Mouse (Mus musculus): ENCODE data around the gene Rpl13. TPM values are rescaled to one million over a fixed set of nuclear protein-coding genes. Genes with fewer than 3 reads are reported as not detected.

Gene Rpl13
- polyA plus RNA-seq, 1 experiment from 2014 or later, result 772 TPM

- H3K4me2 ChIP-seq, result no peak overlapping the region
- no peak overlapping the region for H3K4me3 ChIP-seq
- peaks cover 2% of the 10 kb centered on the region for H3K36me3 ChIP-seq
- WGBS, result 26% methylated on average over 4 of the region's 4 CpGs
- no peaks in the 10 kb centered on the region for H3K9me3 ChIP-seq
- peaks cover 12% of the 10 kb centered on the region for H3K27me3 ChIP-seq
- ATAC-seq (ENCODE audit: low read depth), result peak; percentile 56; the same call in 1 of the 2 replicates
- H3K4me1 ChIP-seq (replicated peaks), result no peaks in the 10 kb centered on the region
- no peak overlapping the region for H3K27ac ChIP-seq (replicated peaks)
- no peak overlapping the region for H3K9ac ChIP-seq
Observed at GRCm38 (mm10) chr8:123110649-123111048, 8.5 kb downstream of the Rpl13 start.

- Histone ChIP-seq H3K9me3 (no peaks in the 10 kb centered on the region), H3K27ac (replicated peaks) (no peak overlapping the region), H3K9ac (no peak overlapping the region), H3K4me1 (replicated peaks) (peaks cover 15% of the 10 kb centered on the region), H3K4me3 (no peak overlapping the region), H3K27me3 (peaks cover 35% of the 10 kb centered on the region), H3K4me2 (no peak overlapping the region), H3K36me3 (no peaks in the 10 kb centered on the region)
- no peak for ATAC-seq (ENCODE audit: low read depth)
- WGBS, result 83% methylated on average over 9 of the region's 9 CpGs
Observed at GRCm38 (mm10) chr8:123112892-123113291, 10.7 kb downstream of the Rpl13 start.

GRCm38 (mm10) chr8:123113908-123114469, 11.8 kb downstream of the Rpl13 start:
- no peaks in the 10 kb centered on the region for H3K36me3 ChIP-seq
- H3K4me2 ChIP-seq, result no peak overlapping the region
- no peaks in the 10 kb centered on the region for H3K9me3 ChIP-seq
- ATAC-seq (ENCODE audit: low read depth), result no peak
- 72% methylated on average over 2 of the region's 2 CpGs for WGBS
- peaks cover 18% of the 10 kb centered on the region for H3K4me1 ChIP-seq (replicated peaks)
- no peak overlapping the region for H3K27ac ChIP-seq (replicated peaks)
- no peak overlapping the region for H3K9ac ChIP-seq
- H3K27me3 ChIP-seq, result peaks cover 46% of the 10 kb centered on the region
- no peak overlapping the region for H3K4me3 ChIP-seq

- Histone ChIP-seq H3K9ac (no peak overlapping the region), H3K4me3 (no peak overlapping the region), H3K27me3 (peaks cover 52% of the 10 kb centered on the region), H3K4me1 (replicated peaks) (peaks cover 18% of the 10 kb centered on the region), H3K36me3 (no peaks in the 10 kb centered on the region), H3K9me3 (no peaks in the 10 kb centered on the region), H3K27ac (replicated peaks) (no peak overlapping the region), H3K4me2 (no peak overlapping the region)
- WGBS, result 68% methylated on average over 3 of the region's 3 CpGs
- no peak for ATAC-seq (ENCODE audit: low read depth)
Observed at GRCm38 (mm10) chr8:123114644-123115043, 12.5 kb downstream of the Rpl13 start.

- Histone ChIP-seq H3K9me3 (no peaks in the 10 kb centered on the region), H3K27ac (replicated peaks) (no peak within 1 kb of the TSS), H3K4me2 (peak within 1 kb of the TSS; percentile 70), H3K4me3 (peak within 1 kb of the TSS; percentile 43), H3K27me3 (peaks cover 66% of the 10 kb centered on the region), H3K36me3 (no peaks in the 10 kb centered on the region), H3K9ac (peak within 1 kb of the TSS; percentile 70), H3K4me1 (replicated peaks) (peaks cover 18% of the 10 kb centered on the region)
- ATAC-seq (ENCODE audit: low read depth), result peak; percentile 47; the same call in 1 of the 2 replicates
- under 1% methylated on average over 50 of the region's 51 CpGs for WGBS
Observed at GRCm38 (mm10) chr8:123117127-123117731, 15.1 kb downstream of the Rpl13 start, which contains the start of gene Cpne7. Gene Cpne7 (plus strand): TSS chr8:123117374.

- H3K36me3 ChIP-seq, result no peaks in the 10 kb centered on the region
- peak overlapping the region; percentile 70 for H3K4me2 ChIP-seq
- peaks cover 71% of the 10 kb centered on the region for H3K27me3 ChIP-seq
- peak overlapping the region; percentile 70 for H3K9ac ChIP-seq
- H3K27ac ChIP-seq (replicated peaks), result no peak overlapping the region
- no peaks in the 10 kb centered on the region for H3K9me3 ChIP-seq
- ATAC-seq (ENCODE audit: low read depth), result peak; percentile 56
- H3K4me3 ChIP-seq, result peak overlapping the region; percentile 43
- peaks cover 18% of the 10 kb centered on the region for H3K4me1 ChIP-seq (replicated peaks)
- 4% methylated on average over 17 of the region's 17 CpGs for WGBS
Observed at GRCm38 (mm10) chr8:123117744-123118143, 15.6 kb downstream of the Rpl13 start.

- peaks cover 15% of the 10 kb centered on the region for H3K4me1 ChIP-seq (replicated peaks)
- H3K4me2 ChIP-seq, result no peak overlapping the region
- no peak overlapping the region for H3K27ac ChIP-seq (replicated peaks)
- 73% methylated on average over 9 of the region's 9 CpGs for WGBS
- H3K27me3 ChIP-seq, result peaks cover 66% of the 10 kb centered on the region
- H3K9me3 ChIP-seq, result no peaks in the 10 kb centered on the region
- no peak overlapping the region for H3K4me3 ChIP-seq
- H3K36me3 ChIP-seq, result no peaks in the 10 kb centered on the region
- H3K9ac ChIP-seq, result no peak overlapping the region
- ATAC-seq (ENCODE audit: low read depth), result no peak
Observed at GRCm38 (mm10) chr8:123122059-123122458, 19.9 kb downstream of the Rpl13 start.

GRCm38 (mm10) chr8:123122670-123123069, 20.5 kb downstream of the Rpl13 start:
- H3K9ac ChIP-seq, result no peak overlapping the region
- H3K27ac ChIP-seq (replicated peaks), result no peak overlapping the region
- H3K4me1 ChIP-seq (replicated peaks), result peaks cover 9% of the 10 kb centered on the region
- no peaks in the 10 kb centered on the region for H3K9me3 ChIP-seq
- no peaks in the 10 kb centered on the region for H3K36me3 ChIP-seq
- no peak overlapping the region for H3K4me3 ChIP-seq
- H3K27me3 ChIP-seq, result peaks cover 64% of the 10 kb centered on the region
- H3K4me2 ChIP-seq, result no peak overlapping the region
- WGBS, result 78% methylated on average over 5 of the region's 5 CpGs
- ATAC-seq (ENCODE audit: low read depth), result no peak

GRCm38 (mm10) chr8:123126193-123126816, 24.2 kb downstream of the Rpl13 start:
- no peak overlapping the region for H3K27ac ChIP-seq (replicated peaks)
- H3K4me3 ChIP-seq, result no peak overlapping the region
- no peaks in the 10 kb centered on the region for H3K9me3 ChIP-seq
- 0 out of 2 replicates have a peak, but pooled peaks cover 3% of the 10 kb centered on the region for H3K4me1 ChIP-seq (replicated peaks)
- no peaks in the 10 kb centered on the region for H3K36me3 ChIP-seq
- 6% methylated on average over 19 of the region's 19 CpGs for WGBS
- no peak for ATAC-seq (ENCODE audit: low read depth)
- H3K27me3 ChIP-seq, result peaks cover 35% of the 10 kb centered on the region
- no peak overlapping the region for H3K4me2 ChIP-seq
- H3K9ac ChIP-seq, result no peak overlapping the region

- WGBS, result 70% methylated on average over 9 of the region's 9 CpGs
- Histone ChIP-seq H3K27ac (replicated peaks) (no peak overlapping the region), H3K4me1 (replicated peaks) (peaks cover 15% of the 10 kb centered on the region), H3K36me3 (no peaks in the 10 kb centered on the region), H3K9me3 (no peaks in the 10 kb centered on the region), H3K27me3 (peaks cover 14% of the 10 kb centered on the region), H3K4me2 (no peak overlapping the region), H3K4me3 (no peak overlapping the region), H3K9ac (no peak overlapping the region)
- ATAC-seq (ENCODE audit: low read depth), result no peak
Observed at GRCm38 (mm10) chr8:123131041-123131440, 28.9 kb downstream of the Rpl13 start.

GRCm38 (mm10) chr8:123132953-123133352, 30.8 kb downstream of the Rpl13 start:
- no peak overlapping the region for H3K27ac ChIP-seq (replicated peaks)
- no peaks in the 10 kb centered on the region for H3K36me3 ChIP-seq
- peaks cover 24% of the 10 kb centered on the region for H3K4me1 ChIP-seq (replicated peaks)
- 96% methylated on average over 2 of the region's 2 CpGs for WGBS
- H3K9ac ChIP-seq, result no peak overlapping the region
- no peak overlapping the region for H3K4me2 ChIP-seq
- no peaks in the 10 kb centered on the region; the same call in 1 of the 2 replicates for H3K27me3 ChIP-seq
- no peaks in the 10 kb centered on the region for H3K9me3 ChIP-seq
- ATAC-seq (ENCODE audit: low read depth), result no peak
- H3K4me3 ChIP-seq, result no peak overlapping the region

- no peaks in the 10 kb centered on the region; the same call in 1 of the 2 replicates for H3K27me3 ChIP-seq
- no peak overlapping the region for H3K4me2 ChIP-seq
- no peak overlapping the region for H3K27ac ChIP-seq (replicated peaks)
- no peaks in the 10 kb centered on the region for H3K9me3 ChIP-seq
- H3K4me3 ChIP-seq, result no peak overlapping the region
- no peak for ATAC-seq (ENCODE audit: low read depth)
- no peaks in the 10 kb centered on the region for H3K36me3 ChIP-seq
- WGBS, result 88% methylated on average over 11 of the region's 11 CpGs
- H3K4me1 ChIP-seq (replicated peaks), result peaks cover 27% of the 10 kb centered on the region
- H3K9ac ChIP-seq, result no peak overlapping the region
Observed at GRCm38 (mm10) chr8:123134149-123134713, 32.1 kb downstream of the Rpl13 start.
